Mouse (Mus musculus): ENCODE measurements at regions not wholly inside any gene's neighbourhood (a gene's known extent, or its start where the extent isn't known, plus 50 kb on each side); places are given as distances from the start of the nearest gene placed in this dataset.

GRCm38 (mm10) chr8:8231996-8232632 is 428.9 kb downstream of the Efnb2 start:
- WGBS = 80% methylated on average over 13 of the region's 13 CpGs
- no peak overlapping the region for H3K9ac ChIP-seq (ENCODE audit: low read depth, low read length)
- H3K27me3 ChIP-seq (ENCODE audit: control insufficient read depth, insufficient read depth, low read length) = no peaks in the 10 kb centered on the region
- no peak overlapping the region for H3K4me2 ChIP-seq (replicated peaks; ENCODE audit: low read depth, low read length)
- H3K4me3 ChIP-seq (ENCODE audit: low read length) = no peak overlapping the region
- no peaks in the 10 kb centered on the region for H3K4me1 ChIP-seq (ENCODE audit: control insufficient read depth, insufficient read depth, low read length)
- no peak for ATAC-seq (ENCODE audit: low FRiP score, low TSS enrichment)
- no peak overlapping the region for H3K27ac ChIP-seq (ENCODE audit: low read depth, low read length)
- H3K36me3 ChIP-seq (ENCODE audit: control insufficient read depth, insufficient read depth, low read length) = no peaks in the 10 kb centered on the region
- no peaks in the 10 kb centered on the region for H3K9me3 ChIP-seq (ENCODE audit: control insufficient read depth, low read length)

DNA sequence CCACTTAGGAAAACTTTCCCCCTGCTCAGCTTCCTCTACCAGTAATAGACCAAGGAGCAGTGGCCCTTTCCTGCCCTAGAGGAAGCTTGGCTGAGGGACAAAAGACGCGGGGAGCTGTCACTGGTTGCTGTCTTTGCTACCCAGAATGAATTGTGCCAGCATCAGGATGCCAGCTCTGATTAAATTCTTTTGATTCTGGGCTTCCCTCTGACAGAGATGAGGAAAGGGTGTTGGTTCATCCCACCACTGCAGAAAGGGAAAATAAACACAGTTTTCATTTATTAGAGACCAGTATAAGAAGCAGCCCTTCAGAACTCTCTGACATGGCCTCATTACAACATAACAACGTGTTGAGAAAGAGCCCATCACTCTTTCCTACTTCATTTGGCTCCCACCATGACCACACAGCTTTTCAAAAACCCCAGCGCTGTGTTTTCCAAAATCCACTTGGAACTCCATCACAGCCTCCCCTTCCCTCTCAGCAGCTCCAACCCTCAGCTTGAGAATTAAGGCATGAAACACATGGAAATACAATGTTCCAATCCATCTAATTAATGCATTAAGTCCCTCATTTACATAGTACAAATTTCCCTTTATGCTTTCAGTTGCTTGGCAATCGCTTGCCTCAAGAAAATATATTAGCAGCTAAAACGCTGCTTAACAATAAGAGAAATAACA is 429.6 kb downstream of the Efnb2 start:
- Histone ChIP-seq H3K9me3 (ENCODE audit: control insufficient read depth, low read length) (no peaks in the 10 kb centered on the region), H3K4me1 (ENCODE audit: control insufficient read depth, insufficient read depth, low read length) (no peaks in the 10 kb centered on the region), H3K4me3 (ENCODE audit: low read length) (no peak overlapping the region), H3K9ac (ENCODE audit: low read depth, low read length) (no peak overlapping the region), H3K4me2 (replicated peaks; ENCODE audit: low read depth, low read length) (no peak overlapping the region), H3K36me3 (ENCODE audit: control insufficient read depth, insufficient read depth, low read length) (no peaks in the 10 kb centered on the region), H3K27ac (ENCODE audit: low read depth, low read length) (no peak overlapping the region), H3K27me3 (ENCODE audit: control insufficient read depth, insufficient read depth, low read length) (no peaks in the 10 kb centered on the region)
- no peak for ATAC-seq (ENCODE audit: low FRiP score, low TSS enrichment)
- 72% methylated on average over 6 of the region's 6 CpGs for WGBS

GRCm38 (mm10) chr8:8225994-8226393 is 435.0 kb downstream of the Efnb2 start:
- Histone ChIP-seq H3K4me1 (ENCODE audit: control insufficient read depth, insufficient read depth, low read length) (no peaks in the 10 kb centered on the region), H3K4me3 (ENCODE audit: low read length) (no peak overlapping the region), H3K27ac (ENCODE audit: low read depth, low read length) (no peak overlapping the region), H3K4me2 (replicated peaks; ENCODE audit: low read depth, low read length) (no peak overlapping the region), H3K9ac (ENCODE audit: low read depth, low read length) (no peak overlapping the region), H3K36me3 (ENCODE audit: control insufficient read depth, insufficient read depth, low read length) (no peaks in the 10 kb centered on the region), H3K27me3 (ENCODE audit: control insufficient read depth, insufficient read depth, low read length) (no peaks in the 10 kb centered on the region), H3K9me3 (ENCODE audit: control insufficient read depth, low read length) (no peaks in the 10 kb centered on the region)
- 89% methylated on average over 2 of the region's 2 CpGs for WGBS
- ATAC-seq (ENCODE audit: low FRiP score, low TSS enrichment) = no peak

DNA sequence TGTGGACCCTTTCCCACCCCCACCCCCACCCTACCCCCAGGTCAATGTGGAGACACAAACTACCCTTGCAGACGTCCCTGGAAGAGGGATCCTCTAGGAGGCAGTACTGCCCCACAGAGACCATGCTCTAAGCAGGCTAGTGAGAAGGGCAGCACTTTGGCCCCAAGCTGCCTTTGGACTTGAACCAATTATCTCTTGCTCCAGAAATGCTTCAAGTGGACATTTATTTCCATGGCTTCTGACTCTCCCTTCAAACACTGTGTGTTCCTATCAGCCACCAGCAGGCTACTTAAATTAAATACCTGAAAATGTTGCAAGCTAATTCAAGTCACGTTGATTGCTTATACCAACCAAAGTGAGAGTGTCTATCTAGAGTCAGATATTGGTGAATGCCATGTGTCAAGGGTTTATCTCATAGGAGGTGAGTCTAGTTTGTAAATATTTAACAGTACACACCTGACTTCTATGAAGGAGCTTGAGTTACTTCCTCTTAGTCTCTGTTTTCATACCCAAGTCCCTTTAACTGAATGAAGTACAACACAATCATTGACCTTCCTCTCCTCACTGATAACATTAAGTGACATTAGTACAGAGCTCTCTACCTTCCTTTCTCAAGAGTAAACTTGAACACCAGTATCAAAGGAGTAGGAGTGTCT is 435.7 kb downstream of the Efnb2 start:
- WGBS = 63% methylated on average over 2 of the region's 2 CpGs
- ATAC-seq (ENCODE audit: low FRiP score, low TSS enrichment) = no peak
- H3K27ac ChIP-seq (ENCODE audit: low read depth, low read length) = no peak overlapping the region

GRCm38 (mm10) chr8:8220395-8221031 is 440.5 kb downstream of the Efnb2 start:
- WGBS = 84% methylated on average over 14 of the region's 14 CpGs
- H3K4me2 ChIP-seq (replicated peaks; ENCODE audit: low read depth, low read length) = no peak overlapping the region
- H3K9me3 ChIP-seq (ENCODE audit: control insufficient read depth, low read length) = no peaks in the 10 kb centered on the region
- H3K4me1 ChIP-seq (ENCODE audit: control insufficient read depth, insufficient read depth, low read length) = no peaks in the 10 kb centered on the region
- no peaks in the 10 kb centered on the region for H3K27me3 ChIP-seq (ENCODE audit: control insufficient read depth, insufficient read depth, low read length)
- H3K27ac ChIP-seq (ENCODE audit: low read depth, low read length) = no peak overlapping the region
- H3K9ac ChIP-seq (ENCODE audit: low read depth, low read length) = no peak overlapping the region
- H3K4me3 ChIP-seq (ENCODE audit: low read length) = no peak overlapping the region
- no peak for ATAC-seq (ENCODE audit: low FRiP score, low TSS enrichment)
- no peaks in the 10 kb centered on the region for H3K36me3 ChIP-seq (ENCODE audit: control insufficient read depth, insufficient read depth, low read length)

More for the DNA sequence above, 435.7 kb downstream of the Efnb2 start:
- Histone ChIP-seq H3K4me1 (ENCODE audit: control insufficient read depth, insufficient read depth, low read length) (no peaks in the 10 kb centered on the region), H3K27me3 (ENCODE audit: control insufficient read depth, insufficient read depth, low read length) (no peaks in the 10 kb centered on the region), H3K9ac (ENCODE audit: low read depth, low read length) (no peak overlapping the region), H3K36me3 (ENCODE audit: control insufficient read depth, insufficient read depth, low read length) (no peaks in the 10 kb centered on the region), H3K4me3 (ENCODE audit: low read length) (no peak overlapping the region), H3K4me2 (replicated peaks; ENCODE audit: low read depth, low read length) (no peak overlapping the region), H3K9me3 (ENCODE audit: control insufficient read depth, low read length) (no peaks in the 10 kb centered on the region)

DNA sequence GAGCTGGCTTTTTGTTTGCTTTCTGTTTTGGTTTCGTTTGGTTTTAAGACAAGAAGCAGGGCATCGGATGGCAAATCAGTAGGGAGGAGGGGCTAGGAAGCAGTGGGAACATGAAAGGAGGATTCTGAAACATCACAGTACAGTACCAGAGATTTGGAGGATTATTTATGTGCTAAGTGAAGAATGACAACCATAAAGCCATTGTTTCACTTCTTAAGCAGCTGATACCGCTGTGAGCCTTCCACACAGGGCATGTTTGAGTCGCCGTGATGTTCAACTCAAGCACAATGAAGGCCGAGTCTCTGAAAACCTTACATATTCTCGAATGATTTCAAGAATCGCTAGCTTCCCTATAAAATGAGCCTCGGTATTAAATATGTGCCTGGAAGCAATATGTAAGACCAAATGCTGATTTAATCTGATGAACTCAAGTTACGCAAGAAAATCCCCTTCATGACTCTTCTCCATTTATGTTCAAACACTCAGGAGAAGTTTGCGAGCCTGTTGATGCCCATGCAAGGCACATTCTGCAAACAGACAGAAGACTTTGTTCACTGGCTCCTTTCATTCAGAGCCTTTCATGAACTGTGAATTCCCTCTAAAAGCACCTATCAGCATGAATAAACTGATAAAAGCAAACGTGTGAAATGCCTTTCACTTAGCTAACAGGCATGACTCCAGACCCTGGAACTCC is 441.2 kb downstream of the Efnb2 start:
- H3K27me3 ChIP-seq (ENCODE audit: control insufficient read depth, insufficient read depth, low read length) = no peaks in the 10 kb centered on the region
- H3K4me1 ChIP-seq (ENCODE audit: control insufficient read depth, insufficient read depth, low read length) = no peaks in the 10 kb centered on the region
- no peak overlapping the region for H3K4me2 ChIP-seq (replicated peaks; ENCODE audit: low read depth, low read length)
- no peaks in the 10 kb centered on the region for H3K9me3 ChIP-seq (ENCODE audit: control insufficient read depth, low read length)
- no peak for ATAC-seq (ENCODE audit: low FRiP score, low TSS enrichment)
- H3K36me3 ChIP-seq (ENCODE audit: control insufficient read depth, insufficient read depth, low read length) = no peaks in the 10 kb centered on the region
- H3K4me3 ChIP-seq (ENCODE audit: low read length) = no peak overlapping the region
- no peak overlapping the region for H3K27ac ChIP-seq (ENCODE audit: low read depth, low read length)
- no peak overlapping the region for H3K9ac ChIP-seq (ENCODE audit: low read depth, low read length)
- WGBS = 75% methylated on average over 12 of the region's 12 CpGs

DNA sequence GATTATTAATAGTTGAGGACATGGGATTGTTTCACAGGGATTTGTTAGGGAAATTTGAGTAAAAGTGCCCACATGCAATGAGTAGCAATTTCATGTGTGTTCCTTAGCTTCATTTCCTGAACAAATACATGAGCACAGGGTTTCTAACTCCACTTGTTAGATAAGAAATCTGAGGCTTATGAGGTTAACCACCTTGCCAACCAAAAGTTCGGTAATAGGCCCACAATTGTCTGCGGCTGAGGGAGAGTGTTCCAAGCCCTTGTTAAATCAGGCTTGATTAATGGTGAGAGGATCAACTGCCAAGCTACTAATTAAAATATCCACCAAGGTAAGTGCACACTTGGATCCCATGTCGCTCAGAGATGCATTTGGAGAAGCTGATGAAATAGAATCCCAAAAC is 468.0 kb downstream of the Efnb2 start:
- Histone ChIP-seq H3K9ac (ENCODE audit: low read depth, low read length) (no peak overlapping the region), H3K4me3 (ENCODE audit: low read length) (no peak overlapping the region), H3K27me3 (ENCODE audit: control insufficient read depth, insufficient read depth, low read length) (no peaks in the 10 kb centered on the region), H3K4me2 (replicated peaks; ENCODE audit: low read depth, low read length) (no peak overlapping the region), H3K9me3 (ENCODE audit: control insufficient read depth, low read length) (no peaks in the 10 kb centered on the region), H3K4me1 (ENCODE audit: control insufficient read depth, insufficient read depth, low read length) (no peaks in the 10 kb centered on the region), H3K36me3 (ENCODE audit: control insufficient read depth, insufficient read depth, low read length) (no peaks in the 10 kb centered on the region), H3K27ac (ENCODE audit: low read depth, low read length) (no peak overlapping the region)
- no peak for ATAC-seq (ENCODE audit: low FRiP score, low TSS enrichment)
- WGBS = 67% methylated on average over 3 of the region's 3 CpGs

GRCm38 (mm10) chr8:8186046-8186445 is 475.0 kb downstream of the Efnb2 start:
- 84% methylated on average over 3 of the region's 3 CpGs for WGBS
- no peak overlapping the region for H3K27ac ChIP-seq (ENCODE audit: low read depth, low read length)
- H3K27me3 ChIP-seq (ENCODE audit: control insufficient read depth, insufficient read depth, low read length) = no peaks in the 10 kb centered on the region
- no peak overlapping the region for H3K4me2 ChIP-seq (replicated peaks; ENCODE audit: low read depth, low read length)
- no peak for ATAC-seq (ENCODE audit: low FRiP score, low TSS enrichment)
- H3K4me3 ChIP-seq (ENCODE audit: low read length) = no peak overlapping the region
- no peaks in the 10 kb centered on the region for H3K36me3 ChIP-seq (ENCODE audit: control insufficient read depth, insufficient read depth, low read length)
- H3K4me1 ChIP-seq (ENCODE audit: control insufficient read depth, insufficient read depth, low read length) = 0 out of 2 replicates have a peak, but pooled peaks cover 7% of the 10 kb centered on the region
- H3K9ac ChIP-seq (ENCODE audit: low read depth, low read length) = no peak overlapping the region
- H3K9me3 ChIP-seq (ENCODE audit: control insufficient read depth, low read length) = no peaks in the 10 kb centered on the region

Data from kidney, embryonic 14.5 days (tissue).